Mouse (Mus musculus) adrenal gland, adult 18-20 months (tissue): ENCODE measurements around the gene B9d1. TPM values are rescaled to one million over a fixed set of nuclear protein-coding genes. Genes with fewer than 3 reads are reported as not detected.

Experiments used
- DNase-seq, 2 experiments: peaks; one replicate each; pipeline ENCODE4 v3.0.0; 2021 to 2022; ENCODE audit warnings: low spot score in 2 of 2
- long read RNA-seq, 2 experiments: library from polyadenylated mRNA; stranded (forward); transcript quantifications; one replicate each; pipeline ENCODE4 v2.0.0; 2021
- total RNA-seq, 2 experiments: library from RNA; stranded (reverse); gene quantifications; 1 replicate in 1 of 2; 2 replicates in 1 of 2; pipeline ENCODE4 v1.2.3; 2021

Gene B9d1
- total RNA-seq: 10 to 100 TPM; 14.4 to 14.8 TPM
- long read RNA-seq, experiment 1: 0 reads
- long read RNA-seq, experiment 2, transcript B9d1-201 (7 exons, 817 nt): major isoform, 6 of 8 reads
- long read RNA-seq, experiment 2, partial matches to known transcripts: 1 of 8 reads
- long read RNA-seq, experiment 2, other reads (novel, unspliced or antisense): 1 of 8 reads

DNA sequence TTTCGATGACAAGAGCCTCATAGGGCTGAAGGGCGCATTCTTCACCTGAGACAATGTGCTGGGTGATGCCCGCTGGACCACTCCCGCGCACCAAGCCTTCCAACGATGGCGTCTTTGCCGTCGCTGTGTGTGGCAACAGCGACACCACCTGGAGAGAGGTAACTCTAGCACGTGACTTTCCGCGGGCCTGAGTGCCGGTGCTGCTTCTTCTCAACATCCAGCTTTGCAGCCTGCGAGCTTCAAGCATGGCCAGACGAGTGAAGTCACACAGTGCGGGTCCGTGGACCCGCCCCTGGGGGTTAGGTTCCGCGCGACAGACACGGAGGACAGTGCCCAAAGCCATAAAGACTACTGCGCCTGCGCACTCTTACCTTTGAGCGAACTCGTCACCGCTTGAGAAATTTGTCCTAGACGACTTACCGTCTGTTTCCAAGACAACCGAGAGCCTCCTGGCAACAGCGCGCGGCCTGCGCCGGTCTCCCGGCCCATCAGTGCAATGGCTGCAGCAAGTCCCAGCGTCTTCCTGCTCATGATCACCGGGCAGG is at the start of gene B9d1:
Gene B9d1 (plus strand): TSS at position 432 of the 545 bp plus-strand sequence.
- peak; percentile 94 to 96 for DNase-seq

DNA sequence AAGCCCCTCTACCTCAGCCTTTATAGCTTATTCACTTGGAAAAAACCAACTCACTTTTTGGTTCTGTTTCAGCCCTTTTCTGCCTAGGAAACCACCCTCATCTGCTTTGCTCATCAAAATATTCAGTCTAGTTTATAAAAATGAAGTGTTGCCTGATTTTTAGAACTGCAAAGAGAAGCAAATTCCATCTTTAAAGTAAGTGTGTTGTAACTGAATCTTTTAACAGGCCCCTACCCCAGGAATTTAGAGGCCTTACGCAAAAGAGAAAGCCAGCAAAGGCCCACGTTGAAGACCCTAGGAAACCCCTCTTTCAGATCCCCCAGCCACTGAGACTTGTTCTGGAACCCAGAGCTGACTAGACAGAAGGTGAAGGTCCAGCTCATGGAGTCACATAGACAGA is 40.9 kb upstream of the B9d1 start:
- no peak for DNase-seq

DNA sequence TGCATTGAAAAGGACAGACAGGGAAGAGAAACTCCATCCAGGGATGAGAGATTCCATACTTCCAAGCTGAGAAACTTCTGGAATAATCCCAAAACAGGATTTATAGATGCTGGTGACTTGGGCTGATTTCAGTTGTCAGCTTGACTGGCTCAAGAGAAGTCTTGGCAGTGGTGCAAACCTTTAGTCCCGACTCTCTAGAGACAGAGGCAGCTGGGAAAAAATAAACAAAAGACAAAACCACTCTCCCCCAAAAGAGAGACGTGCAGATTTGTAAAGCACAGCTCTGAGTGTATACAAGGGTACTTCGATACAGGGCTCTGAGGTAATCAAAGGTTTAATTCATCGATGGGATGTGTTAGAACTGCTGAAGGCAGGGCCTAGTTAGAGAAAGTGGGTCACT is 39.5 kb upstream of the B9d1 start:
- no peak for DNase-seq

DNA sequence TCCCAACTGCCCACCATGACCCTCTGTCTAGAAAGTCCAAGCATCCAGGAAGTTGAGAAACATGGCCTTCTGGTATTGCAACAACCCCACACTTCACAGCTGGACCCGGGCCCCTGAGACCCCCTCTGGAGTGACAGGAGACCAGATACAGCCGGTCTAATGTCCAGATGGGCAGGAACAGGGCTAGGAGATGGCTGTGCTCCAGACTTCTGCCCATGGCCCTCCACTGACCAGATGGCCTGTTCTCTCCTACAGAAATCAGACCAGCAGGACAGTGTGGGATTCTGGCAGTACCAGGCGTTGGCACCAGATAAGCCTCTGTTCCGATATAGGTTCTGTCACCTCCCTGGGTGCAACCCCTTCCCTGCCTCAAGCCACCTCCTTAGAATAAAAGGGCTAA is 36.4 kb upstream of the B9d1 start:
- DNase-seq: no peak

DNA sequence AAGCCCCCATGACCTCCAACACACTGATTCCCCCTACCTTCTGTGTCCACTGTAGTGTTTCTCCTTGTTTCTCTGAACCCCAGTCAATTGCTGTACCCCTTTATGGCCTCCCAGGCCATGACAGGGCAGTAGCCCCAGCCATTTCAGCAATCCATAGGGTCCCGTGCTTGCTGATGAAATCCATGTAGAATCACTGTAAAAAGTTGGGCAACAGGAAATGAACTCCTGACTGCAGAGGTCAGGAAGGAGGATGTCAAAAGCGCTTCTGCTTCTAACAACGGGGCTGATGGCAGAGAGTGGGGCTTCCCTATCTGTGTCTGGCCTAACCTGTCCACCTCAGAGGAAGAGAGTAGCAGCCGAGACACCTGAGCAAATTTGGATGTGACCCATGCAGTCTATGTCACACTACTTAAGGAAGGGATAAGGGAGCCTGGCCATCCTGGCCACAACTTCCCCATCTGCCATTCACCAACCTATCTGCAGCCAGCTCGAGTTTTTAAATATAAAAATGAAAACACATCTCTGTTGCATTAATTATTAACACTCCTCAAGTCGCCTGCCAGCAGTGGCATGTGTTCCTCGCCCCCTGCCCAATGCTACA is 35.5 kb upstream of the B9d1 start:
- DNase-seq: no peak

DNA sequence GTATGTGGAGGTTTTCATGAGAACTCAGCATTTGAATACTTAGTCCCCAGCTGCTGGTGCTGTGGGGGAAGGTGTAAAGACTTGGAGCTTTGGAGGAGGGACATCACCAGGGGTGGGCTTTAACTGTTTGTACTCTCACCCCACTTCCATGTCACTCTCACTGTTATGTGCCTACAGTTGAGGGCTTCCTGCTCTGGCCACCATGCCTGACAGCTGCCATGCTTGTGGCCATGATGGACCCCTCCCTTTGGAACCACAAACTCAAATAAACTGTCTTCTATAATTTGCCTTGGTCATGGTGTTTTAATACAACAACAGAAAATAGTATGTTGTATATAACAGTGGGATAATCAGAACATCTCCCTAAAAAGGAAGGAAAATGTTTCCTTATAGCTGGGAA is 34.1 kb upstream of the B9d1 start:
- DNase-seq: no peak

DNA sequence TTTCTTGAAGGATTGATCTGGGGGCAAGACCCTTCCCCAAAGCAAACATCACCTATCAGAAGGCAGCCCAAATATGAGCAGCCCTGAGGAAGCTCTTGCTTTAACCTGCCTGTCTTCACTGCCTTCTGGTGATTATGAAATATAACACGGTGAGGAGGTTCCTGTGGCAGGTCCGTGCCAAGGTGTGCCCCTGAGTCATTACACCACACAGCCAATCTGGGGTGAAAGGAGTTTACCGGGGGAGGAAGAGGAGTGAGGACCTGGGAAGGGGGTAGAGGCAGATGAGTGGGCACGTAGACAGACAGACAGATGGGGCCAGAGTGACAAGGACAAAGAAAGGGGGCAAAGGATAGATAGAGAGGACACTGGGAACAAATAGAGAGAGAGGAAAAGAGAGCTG is 31.3 kb upstream of the B9d1 start:
- DNase-seq: no peak

DNA sequence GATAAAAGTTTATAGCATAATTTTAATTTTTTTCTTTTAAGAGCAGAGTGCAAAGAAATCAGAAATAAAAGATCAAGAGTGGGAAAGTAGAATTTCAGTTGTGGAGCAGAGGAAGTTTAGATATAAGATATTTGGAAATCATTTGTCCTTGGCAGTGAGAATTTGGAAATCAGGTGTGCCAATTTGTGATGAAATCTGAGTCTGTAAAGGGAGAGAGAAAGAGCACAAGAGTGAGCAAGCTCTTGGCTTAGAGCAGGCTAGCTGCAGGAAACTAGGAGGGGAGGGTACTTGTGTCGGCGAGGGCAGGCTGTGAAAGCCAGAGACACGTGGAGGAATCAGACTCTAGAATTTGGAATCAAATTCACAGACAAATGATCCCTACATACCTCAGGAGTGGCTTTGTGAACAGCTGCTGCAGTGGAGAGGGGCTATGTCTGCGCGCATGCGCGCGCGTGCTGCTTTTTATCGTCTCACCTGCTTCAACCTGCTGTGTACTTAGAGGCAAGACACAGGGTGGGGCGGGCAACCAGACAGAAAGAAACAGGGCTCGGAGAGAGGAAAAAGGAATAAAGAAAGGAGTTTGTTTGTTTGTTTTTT is 28.1 kb upstream of the B9d1 start:
- no peak for DNase-seq

DNA sequence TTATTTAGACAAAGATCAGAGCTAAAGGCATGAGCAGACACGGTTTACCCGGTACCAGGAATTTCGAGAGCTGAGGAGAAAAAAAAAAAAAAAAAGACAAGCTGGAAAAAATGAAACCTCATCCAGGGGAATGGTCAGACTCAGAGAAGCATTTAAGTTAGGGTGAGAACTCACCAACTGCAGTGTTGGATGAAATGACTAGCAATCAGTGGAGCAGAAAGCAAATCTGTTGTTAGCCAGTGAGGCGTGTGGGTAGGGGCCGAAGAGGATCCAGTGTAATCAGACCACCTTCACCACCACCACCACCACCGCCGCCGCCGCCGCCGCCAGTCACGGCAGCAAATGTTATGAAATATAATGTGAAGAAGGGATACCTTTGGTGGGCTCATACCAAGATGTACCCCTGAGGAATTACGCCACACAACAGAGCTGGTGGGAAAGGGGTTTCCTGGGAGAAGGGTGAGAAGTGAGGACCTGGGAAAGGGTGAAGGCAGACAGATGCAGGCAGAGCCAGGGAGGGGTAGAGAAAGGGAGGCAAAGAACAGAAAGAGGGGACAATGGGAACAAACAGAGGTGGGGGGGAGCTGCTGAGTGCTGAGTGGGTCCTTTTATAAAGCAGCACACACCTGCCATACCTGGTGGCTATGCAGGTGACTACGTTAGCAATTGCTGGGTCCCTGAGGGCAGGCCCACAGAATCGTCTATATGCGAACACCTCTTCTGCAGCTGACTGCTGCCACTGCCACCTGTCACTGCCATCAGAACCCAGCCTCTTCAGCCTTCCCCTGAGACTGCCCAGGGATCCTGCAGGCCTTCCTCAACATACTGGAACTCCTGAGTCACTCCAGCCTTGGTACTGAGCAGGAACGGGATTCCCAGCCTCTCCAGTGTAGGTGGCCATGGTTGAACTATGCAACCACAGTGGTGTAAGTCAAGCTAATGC is 27.1 kb upstream of the B9d1 start:
- no peak for DNase-seq

DNA sequence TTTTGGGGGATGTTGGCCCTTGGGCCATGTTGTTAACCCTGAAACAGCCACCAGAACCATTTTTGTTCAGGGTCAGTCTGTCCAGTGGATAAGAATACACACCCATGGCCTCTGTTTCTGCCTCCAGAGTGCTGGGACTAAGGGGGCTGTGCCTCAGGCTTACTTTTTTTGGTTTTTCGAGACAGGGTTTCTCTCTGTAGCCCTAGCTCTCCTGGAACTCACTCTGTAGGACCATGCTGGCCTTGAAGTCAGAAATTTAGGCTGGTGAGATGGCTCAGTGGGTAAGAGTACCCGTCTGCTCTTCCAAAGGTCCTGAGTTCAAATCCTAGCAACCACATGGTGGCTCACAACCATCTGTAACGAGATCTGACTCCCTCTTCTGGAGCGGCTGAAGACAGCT is 26.2 kb upstream of the B9d1 start:
- DNase-seq: no peak

DNA sequence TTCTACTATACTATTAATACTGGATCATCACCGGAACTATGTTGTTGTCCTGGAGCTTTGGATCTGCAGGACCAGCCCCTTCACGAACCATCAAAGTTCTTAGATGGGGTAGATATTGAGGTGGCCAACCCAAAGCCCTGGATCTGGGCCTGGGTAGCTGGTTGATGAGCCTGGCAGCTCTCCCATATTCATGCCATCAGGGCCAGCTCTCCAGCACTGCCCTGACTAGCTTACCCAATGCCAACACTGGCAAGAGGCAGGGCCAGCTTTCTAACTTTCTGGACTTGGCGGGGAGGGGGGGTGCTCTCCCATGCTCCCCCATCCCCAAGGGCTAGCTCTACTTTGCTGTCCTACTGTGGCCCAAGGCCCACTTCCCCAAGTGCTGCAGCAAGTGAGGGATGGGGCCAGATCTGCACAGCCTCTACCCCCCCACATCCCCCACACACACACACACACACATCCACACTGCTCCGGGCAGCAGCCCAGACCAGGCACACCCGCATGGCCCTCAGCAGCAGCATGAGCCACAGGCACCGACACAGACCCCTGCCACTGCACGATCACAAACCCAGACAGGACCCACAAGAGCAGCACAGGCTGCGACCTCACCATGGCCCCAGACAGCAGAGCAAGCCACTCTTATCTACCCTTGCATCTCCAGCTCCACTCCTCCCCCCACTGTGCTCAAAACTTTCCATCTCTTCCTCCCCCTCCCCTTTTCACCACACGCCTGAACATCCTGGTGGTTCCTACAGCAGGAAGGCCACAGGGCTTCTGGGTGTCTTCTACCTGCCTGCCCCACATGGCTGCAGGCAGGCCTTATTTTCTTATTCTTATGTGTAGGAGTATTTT is 23.5 kb upstream of the B9d1 start:
- DNase-seq: no peak

DNA sequence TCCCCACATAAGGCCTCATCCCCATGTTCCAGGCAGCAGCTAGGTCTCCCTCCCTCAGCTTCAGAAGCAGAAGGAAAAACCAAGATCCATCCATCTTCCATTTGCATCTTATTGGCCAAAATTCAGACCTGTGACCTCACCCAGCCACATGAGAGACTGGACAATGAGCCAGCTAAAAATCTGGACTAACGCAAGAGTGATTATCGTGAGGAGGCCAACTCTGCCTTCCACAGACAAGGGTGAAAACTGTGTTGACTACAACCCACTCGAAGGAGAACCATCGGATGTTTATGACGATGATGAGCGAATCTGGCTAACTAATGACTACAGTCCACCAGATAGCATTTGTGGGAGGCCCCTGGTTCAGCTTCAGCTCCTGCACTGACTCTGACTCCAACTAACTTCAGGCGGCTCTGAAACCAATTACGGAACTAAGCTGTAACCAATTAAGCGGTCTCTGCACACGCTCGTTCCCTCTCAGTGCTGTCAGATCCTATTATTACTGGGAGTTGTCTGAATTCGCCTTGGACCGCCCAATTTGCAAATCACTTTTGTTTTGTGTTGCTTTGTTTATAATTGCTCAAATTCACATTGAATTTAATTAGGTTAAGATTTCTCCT is 21.6 kb upstream of the B9d1 start:
- DNase-seq: no peak

DNA sequence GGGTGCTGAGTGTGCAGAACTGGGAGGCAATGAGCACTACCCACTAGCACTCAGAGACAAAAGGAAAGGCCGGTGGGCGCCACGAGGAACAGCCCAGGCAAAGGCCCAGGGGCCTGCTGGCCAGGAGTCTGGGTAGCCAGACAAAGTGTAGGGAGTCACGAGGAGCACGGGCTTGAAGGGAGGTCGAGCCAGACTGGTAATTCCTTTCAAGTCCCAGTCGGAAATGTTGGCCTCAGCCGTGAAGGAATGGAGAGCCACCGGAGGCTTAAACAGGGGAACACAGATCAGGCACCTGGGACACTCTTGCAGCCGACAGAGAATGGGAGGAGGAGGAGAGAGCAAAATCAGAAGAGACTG is 20.7 kb upstream of the B9d1 start:
- DNase-seq: no peak

DNA sequence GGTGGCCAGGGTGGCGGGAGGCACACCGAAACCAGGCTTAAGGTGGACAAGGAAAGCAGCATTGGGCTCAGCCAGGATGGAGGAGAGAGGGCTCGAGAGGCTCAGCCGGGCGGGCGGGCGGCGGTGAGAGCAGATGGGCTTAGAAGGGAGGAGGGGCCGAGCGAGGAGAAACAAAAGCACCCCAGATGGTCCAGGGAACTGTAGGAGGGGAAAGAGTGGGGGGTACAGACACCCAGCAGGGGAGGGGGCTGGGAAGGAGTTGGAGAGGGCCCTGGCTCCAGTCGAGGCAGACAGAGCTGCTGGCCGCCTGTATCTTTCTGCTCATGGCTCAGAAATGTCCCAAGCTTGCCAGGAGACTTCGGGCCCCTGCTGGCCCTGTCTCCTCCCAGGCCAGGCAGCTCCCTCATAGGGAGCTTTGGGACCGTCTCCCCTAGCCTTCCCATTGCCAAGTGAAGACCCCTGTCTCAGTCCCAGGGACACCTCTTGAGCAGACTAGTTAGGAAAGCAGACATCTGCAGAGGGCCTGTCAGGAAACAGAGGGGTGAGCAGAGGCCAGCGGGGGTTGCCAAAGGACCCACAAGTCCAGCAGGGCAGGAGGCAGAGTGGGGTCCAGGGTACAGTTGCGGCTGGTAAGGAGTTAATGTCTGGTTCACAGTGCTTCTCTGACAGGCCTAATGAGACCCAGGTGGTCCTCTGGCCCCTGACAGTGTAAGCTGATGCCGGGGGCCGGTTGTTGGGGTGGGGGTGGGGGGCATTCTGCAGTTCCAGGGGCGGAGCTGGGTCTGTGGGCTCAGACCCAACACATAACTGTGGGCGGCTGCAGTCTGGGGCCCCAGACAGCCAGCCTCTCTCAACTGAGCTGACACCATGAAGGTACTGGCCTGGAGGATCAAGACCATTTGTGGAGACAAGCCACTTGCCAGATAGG is 20.1 kb upstream of the B9d1 start, which contains the start of gene Mfap4:
Gene Mfap4 (plus strand): TSS at position 819 of the 928 bp plus-strand sequence.
- DNase-seq: no peak

DNA sequence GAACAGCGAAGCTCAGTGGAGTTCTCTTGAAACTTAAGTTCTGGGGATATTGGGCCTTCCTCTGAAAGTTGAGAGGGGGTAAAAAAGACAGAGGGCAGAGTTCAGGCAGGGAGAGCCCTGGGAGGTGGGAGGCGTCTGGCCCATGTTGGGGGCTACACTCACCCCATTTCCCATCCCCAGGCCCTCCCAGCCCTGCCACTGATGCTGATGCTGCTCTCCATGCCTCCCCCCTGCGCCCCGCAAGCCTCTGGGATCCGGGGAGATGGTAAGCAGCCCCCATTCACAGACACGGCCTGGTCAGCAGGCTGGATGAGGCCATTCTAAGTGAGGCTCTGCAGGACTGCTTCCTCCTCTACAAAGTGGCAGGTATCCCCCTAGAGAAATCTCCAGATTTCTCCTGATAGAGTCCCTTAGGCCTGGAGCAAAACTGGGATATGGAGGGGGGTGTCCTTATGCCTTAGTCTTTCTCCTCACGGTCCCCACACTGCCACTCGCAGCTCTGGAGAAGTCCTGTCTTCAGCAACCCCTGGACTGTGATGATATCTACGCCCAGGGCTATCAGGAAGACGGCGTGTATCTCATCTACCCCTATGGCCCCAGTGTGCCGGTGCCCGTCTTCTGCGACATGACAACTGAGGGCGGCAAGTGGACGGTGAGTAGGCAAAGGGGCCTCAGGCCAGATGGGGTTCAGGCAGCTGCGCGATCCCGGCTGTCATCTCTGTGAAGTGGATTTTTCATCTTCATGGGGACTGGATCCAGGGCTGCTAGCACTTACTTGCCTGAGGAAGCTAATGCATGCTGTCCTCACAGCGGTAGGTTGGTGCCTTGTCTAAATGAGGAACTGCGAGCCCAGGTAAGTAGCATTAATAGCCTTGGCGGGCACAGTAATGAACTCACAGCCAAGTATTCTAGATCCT is 19.1 kb upstream of the B9d1 start:
- no peak for DNase-seq

DNA sequence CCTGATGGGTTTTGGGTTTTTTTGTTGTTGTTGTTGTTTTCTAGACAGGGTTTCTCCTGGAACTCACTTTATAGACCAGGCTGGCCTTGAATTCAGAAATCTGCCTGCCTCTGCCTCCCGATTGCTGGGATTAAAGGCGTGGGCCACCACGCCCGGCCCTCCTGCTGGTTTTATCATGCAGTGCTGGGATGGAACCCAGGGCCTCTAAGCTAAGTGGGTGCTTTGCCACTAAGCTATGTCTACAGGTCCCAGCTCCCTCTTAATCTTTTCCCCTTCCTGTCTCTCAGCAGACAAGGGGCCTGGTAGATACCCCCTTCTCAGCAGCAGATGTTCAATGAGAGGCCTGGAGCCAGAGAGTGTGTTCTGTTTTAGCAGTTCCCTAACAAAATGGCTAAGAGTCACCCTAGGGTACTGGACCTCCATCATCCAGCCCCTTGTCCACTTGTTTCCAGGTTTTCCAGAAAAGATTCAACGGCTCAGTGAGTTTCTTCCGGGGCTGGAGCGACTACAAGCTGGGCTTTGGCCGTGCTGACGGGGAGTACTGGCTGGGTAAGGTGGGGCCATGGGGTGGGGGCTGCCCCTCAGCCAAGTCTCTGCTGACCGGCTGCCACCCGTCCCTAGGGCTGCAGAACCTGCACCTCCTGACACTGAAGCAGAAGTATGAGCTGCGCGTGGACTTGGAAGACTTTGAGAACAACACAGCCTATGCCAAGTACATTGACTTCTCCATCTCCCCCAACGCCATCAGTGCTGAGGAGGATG is 18.3 kb upstream of the B9d1 start:
- DNase-seq: no peak

DNA sequence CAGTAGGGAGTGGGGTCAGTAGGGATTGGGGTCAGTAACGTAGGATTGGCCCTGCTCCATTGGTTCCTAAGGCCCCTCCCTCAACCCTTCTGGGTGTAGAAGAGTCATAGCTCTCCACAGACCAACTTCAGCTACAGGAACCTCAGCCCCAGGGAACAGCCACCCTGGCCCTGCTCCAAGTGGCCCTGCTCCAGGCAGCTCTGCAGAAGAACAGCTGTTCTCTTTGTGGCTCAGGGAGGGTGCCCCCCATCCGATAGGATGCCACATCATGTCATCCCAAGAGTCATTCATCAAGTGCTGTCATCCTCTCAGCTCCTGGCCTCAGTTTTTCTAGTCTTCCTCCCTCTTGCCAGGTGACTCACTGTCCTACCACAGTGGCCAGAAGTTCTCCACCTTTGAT is 17.5 kb upstream of the B9d1 start:
- DNase-seq: peak in 1 of 2 experiments; percentile 46
